Mouse (Mus musculus): ENCODE measurements at regions not wholly inside any gene's neighbourhood (a gene's known extent, or its start where the extent isn't known, plus 50 kb on each side); places are given as distances from the start of the nearest gene placed in this dataset.
A peak's percentile ranks its signal among the peaks of the same experiment; 100 is the strongest.
"Not testable (repeated sequence)": the region's sequence is repeated elsewhere in the genome, so short reads cannot be mapped to it uniquely, and the experiment has no call there.

- DNase-seq (ENCODE audit: low spot score in 2 of 2), result not testable (repeated sequence)
Measured at GRCm38 (mm10) chr12:114909799-114910198, 1137.7 kb upstream of the Zfp386 start.

GRCm38 (mm10) chr12:114914406-114914805 is 1133.1 kb upstream of the Zfp386 start:
- DNase-seq (ENCODE audit: low spot score in 2 of 2), result peak; percentile 7 to 12

GRCm38 (mm10) chr12:114927691-114928090 is 1119.8 kb upstream of the Zfp386 start:
- DNase-seq (ENCODE audit: low spot score in 2 of 2), result no peak

GRCm38 (mm10) chr12:114932158-114932557 is 1115.4 kb upstream of the Zfp386 start:
- DNase-seq (ENCODE audit: low spot score in 2 of 2), result peak in 1 of 2 experiments; percentile 10

- DNase-seq (ENCODE audit: low spot score in 2 of 2), result no peak
Measured at GRCm38 (mm10) chr12:114932669-114933068, 1114.9 kb upstream of the Zfp386 start.

- DNase-seq (ENCODE audit: low spot score in 2 of 2), result not testable (repeated sequence)
Measured at GRCm38 (mm10) chr12:114936865-114937264, 1110.7 kb upstream of the Zfp386 start.

GRCm38 (mm10) chr12:114939576-114939975 is 1107.9 kb upstream of the Zfp386 start:
- no peak for DNase-seq (ENCODE audit: low spot score in 2 of 2)

- no peak for DNase-seq (ENCODE audit: low spot score in 2 of 2)
Measured at GRCm38 (mm10) chr12:114962105-114962504, 1085.4 kb upstream of the Zfp386 start.

GRCm38 (mm10) chr12:114964251-114964650 is 1083.3 kb upstream of the Zfp386 start:
- DNase-seq (ENCODE audit: low spot score in 2 of 2), result not testable (repeated sequence)

GRCm38 (mm10) chr12:114981476-114982136 is 1065.9 kb upstream of the Zfp386 start:
- peak; percentile 38 to 54 for DNase-seq (ENCODE audit: low spot score in 2 of 2)

- DNase-seq (ENCODE audit: low spot score in 2 of 2), result peak; percentile 4 to 30
Measured at GRCm38 (mm10) chr12:114990916-114991315, 1056.6 kb upstream of the Zfp386 start.

- DNase-seq (ENCODE audit: low spot score in 2 of 2), result peak in 1 of 2 experiments; percentile 11
Measured at GRCm38 (mm10) chr12:114996817-114997216, 1050.7 kb upstream of the Zfp386 start.

- DNase-seq (ENCODE audit: low spot score in 2 of 2), result no peak
Measured at GRCm38 (mm10) chr12:115003118-115003517, 1044.4 kb upstream of the Zfp386 start.

GRCm38 (mm10) chr12:115008434-115008833 is 1039.1 kb upstream of the Zfp386 start:
- no peak for DNase-seq (ENCODE audit: low spot score in 2 of 2)

GRCm38 (mm10) chr12:115012751-115013150 is 1034.8 kb upstream of the Zfp386 start:
- DNase-seq (ENCODE audit: low spot score in 2 of 2), result no peak

GRCm38 (mm10) chr12:115023742-115024141 is 1023.8 kb upstream of the Zfp386 start:
- no peak for DNase-seq (ENCODE audit: low spot score in 2 of 2)

- no peak for DNase-seq (ENCODE audit: low spot score in 2 of 2)
Measured at GRCm38 (mm10) chr12:115034438-115035129, 1012.9 kb upstream of the Zfp386 start.

- DNase-seq (ENCODE audit: low spot score in 2 of 2), result peak in 1 of 2 experiments; percentile 1
Measured at GRCm38 (mm10) chr12:115055080-115055479, 992.4 kb upstream of the Zfp386 start.

GRCm38 (mm10) chr12:115059954-115060353 is 987.6 kb upstream of the Zfp386 start:
- DNase-seq (ENCODE audit: low spot score in 2 of 2), result not testable (repeated sequence)

- DNase-seq (ENCODE audit: low spot score in 2 of 2), result no peak
Measured at GRCm38 (mm10) chr12:115067251-115067650, 980.3 kb upstream of the Zfp386 start.

- not testable (repeated sequence) for DNase-seq (ENCODE audit: low spot score in 2 of 2)
Measured at GRCm38 (mm10) chr12:115091460-115091859, 956.1 kb upstream of the Zfp386 start.

GRCm38 (mm10) chr12:115109742-115110141 is 937.8 kb upstream of the Zfp386 start:
- DNase-seq (ENCODE audit: low spot score in 2 of 2), result no peak
